Mouse (Mus musculus) heart, postnatal 0 days (tissue): ENCODE results near the gene Pfkfb2. TPM values are rescaled to one million over a fixed set of nuclear protein-coding genes. Genes with fewer than 3 reads are reported as not detected.

Source experiments
- ATAC-seq: fragments of 200-750 bp; cut with Nextera tagmentation; 2 replicates; pipeline ENCODE4 v1.8.0; 2017; ENCODE audit warnings: low read depth, moderate number of reproducible peaks, moderate library complexity; ENCODE audit not compliant: insufficient read depth
- DNase-seq: peaks from one replicate; pipeline ENCODE4 v3.0.0-alpha.2; 2016; ENCODE audit warnings: low spot score
- H3K27ac ChIP-seq: fragments of 300-500 bp; sonication (generic); 2 replicates; pipeline ENCODE4 v1.5.1; 2014; ENCODE audit warnings: low read depth, mild to moderate bottlenecking
- H3K27me3 ChIP-seq: fragments of 300-500 bp; sonication (generic); 2 replicates; pipeline ENCODE4 v1.6.1; 2014; ENCODE audit warnings: low read length, mixed read lengths; ENCODE audit not compliant: control insufficient read depth, insufficient read depth
- H3K36me3 ChIP-seq: fragments of 300-500 bp; sonication (generic); replicated peaks from 2 replicates; pipeline ENCODE4 v1.6.1; 2014; ENCODE audit warnings: low read length, mixed read lengths; ENCODE audit not compliant: control insufficient read depth, insufficient read depth
- H3K4me1 ChIP-seq: fragments of 300-500 bp; sonication (generic); 2 replicates; pipeline ENCODE4 v1.6.1; 2014; ENCODE audit warnings: antibody characterized with exemption; ENCODE audit not compliant: control insufficient read depth, insufficient read depth
- H3K4me2 ChIP-seq: fragments of 300-500 bp; sonication (generic); 2 replicates; pipeline ENCODE4 v1.6.1; 2014; ENCODE audit warnings: low read depth, mild to moderate bottlenecking, low read length, moderate library complexity
- H3K4me3 ChIP-seq: fragments of 300-500 bp; sonication (generic); 2 replicates; pipeline ENCODE4 v1.5.1; 2014; ENCODE audit warnings: low read depth, low read length
- H3K9ac ChIP-seq: fragments of 300-500 bp; sonication (generic); replicated peaks from 2 replicates; pipeline ENCODE4 v1.6.1; 2014; ENCODE audit warnings: low read depth, low read length, mixed read lengths
- H3K9me3 ChIP-seq: fragments of 300-500 bp; sonication (generic); replicated peaks from 2 replicates; pipeline ENCODE4 v1.6.1; 2016; ENCODE audit warnings: low read length; ENCODE audit not compliant: control insufficient read depth
- CTCF ChIP-seq: IDR thresholded peaks from 2 replicates; pipeline ENCODE4 v1.5.1; 2016; ENCODE audit warnings: antibody characterized with exemption, control low read depth, low read depth
- EP300 ChIP-seq: IDR thresholded peaks from 2 replicates; pipeline ENCODE4 v1.6.1; 2016; ENCODE audit warnings: antibody characterized with exemption, low read depth
- WGBS: fragments of 180-500 bp; shearing (Covaris S2); extraction: QIAGEN DNeasy Blood & Tissue Kit; methylation state at CpG from one replicate; pipeline ENCODE4 v1.1.7; 2014; 5-methylcytosine and 5-hydroxymethylcytosine counted together
- polyA plus RNA-seq: library from polyadenylated mRNA; unstranded; fragments of >200 nt; fragmentation: Nextera tagmentation; extraction: Ambion mirVana; gene quantifications from 2 replicates; pipeline ENCODE4 v1.2.1, GENCODE M21; 2015
- total RNA-seq: library from RNA; depleted of rRNA; stranded (reverse); fragments of >200 nt; gene quantifications from 2 replicates; pipeline ENCODE4 v1.2.3, GENCODE M21; 2014; ENCODE audit warnings: low replicate concordance

The Pfkfb2 gene
- total and polyA plus RNA-seq, 2 experiments from 2014 or later = 8.2 to 19.0 TPM

- H3K9me3 ChIP-seq = no peaks in the 10 kb centered on the region
- no peak overlapping the region for H3K4me2 ChIP-seq
- H3K4me3 ChIP-seq = no peak overlapping the region
- no peak overlapping the region for H3K27ac ChIP-seq
- 51% methylated on average over 11 of the region's 11 CpGs for WGBS
- TF ChIP-seq EP300 (no peak), CTCF (no peak)
- no peaks in the 10 kb centered on the region for H3K36me3 ChIP-seq
- DNase-seq (no peak), ATAC-seq (no peak)
- H3K4me1 ChIP-seq = peaks cover 18% of the 10 kb centered on the region
- H3K9ac ChIP-seq = no peak overlapping the region
- no peaks in the 10 kb centered on the region for H3K27me3 ChIP-seq
These were observed 8.4 kb upstream of the Pfkfb2 start for GRCm38 (mm10) chr1:130737411-130737881.

- no peaks in the 10 kb centered on the region for H3K27me3 ChIP-seq
- no peak overlapping the region for H3K4me3 ChIP-seq
- H3K9ac ChIP-seq = no peak overlapping the region
- no peak for ATAC-seq
- H3K4me2 ChIP-seq = no peak overlapping the region
- H3K27ac ChIP-seq = no peak overlapping the region
- no peaks in the 10 kb centered on the region for H3K36me3 ChIP-seq
- DNase-seq = no peak
- TF ChIP-seq EP300 = no peak
- H3K4me1 ChIP-seq = no peaks in the 10 kb centered on the region
- 48% methylated on average over 8 of the region's 8 CpGs for WGBS
- no peaks in the 10 kb centered on the region for H3K9me3 ChIP-seq
These were observed 5.8 kb upstream of the Pfkfb2 start for GRCm38 (mm10) chr1:130734852-130735251.

GRCm38 (mm10) chr1:130734452-130734851 is 5.4 kb upstream of the Pfkfb2 start:
- ATAC-seq = no peak
- WGBS = 47% methylated on average over 5 of the region's 5 CpGs
- H3K4me3 ChIP-seq = no peak overlapping the region

GRCm38 (mm10) chr1:130733671-130734070 is 4.6 kb upstream of the Pfkfb2 start:
- TF ChIP-seq EP300 (no peak), CTCF (no peak)
- no peak overlapping the region for H3K27ac ChIP-seq
- H3K9me3 ChIP-seq = no peaks in the 10 kb centered on the region
- 85% methylated on average over 4 of the region's 4 CpGs for WGBS
- no peak overlapping the region for H3K4me3 ChIP-seq
- H3K36me3 ChIP-seq = no peaks in the 10 kb centered on the region
- no peak for ATAC-seq
- no peak overlapping the region for H3K4me2 ChIP-seq
- no peaks in the 10 kb centered on the region for H3K4me1 ChIP-seq
- H3K27me3 ChIP-seq = no peaks in the 10 kb centered on the region
- no peak for DNase-seq
- H3K9ac ChIP-seq = no peak overlapping the region

More at GRCm38 (mm10) chr1:130734452-130734851, 5.4 kb upstream of the Pfkfb2 start:
- no peak for TF ChIP-seq CTCF
- no peak for TF ChIP-seq EP300
- no peaks in the 10 kb centered on the region for H3K9me3 ChIP-seq
- H3K4me1 ChIP-seq = no peaks in the 10 kb centered on the region
- H3K27ac ChIP-seq = no peak overlapping the region
- no peaks in the 10 kb centered on the region for H3K36me3 ChIP-seq
- H3K9ac ChIP-seq = no peak overlapping the region
- DNase-seq = no peak
- H3K4me2 ChIP-seq = no peak overlapping the region
- H3K27me3 ChIP-seq = no peaks in the 10 kb centered on the region

GRCm38 (mm10) chr1:130732706-130733658 is 3.9 kb upstream of the Pfkfb2 start:
- WGBS = 70% methylated on average over 13 of the region's 13 CpGs
- no peak overlapping the region for H3K27ac ChIP-seq
- no peak overlapping the region for H3K4me2 ChIP-seq

More at GRCm38 (mm10) chr1:130732706-130733658, 3.9 kb upstream of the Pfkfb2 start:
- Histone ChIP-seq H3K4me1 (no peaks in the 10 kb centered on the region), H3K9me3 (no peaks in the 10 kb centered on the region), H3K9ac (no peak overlapping the region), H3K4me3 (no peak overlapping the region), H3K36me3 (no peaks in the 10 kb centered on the region), H3K27me3 (no peaks in the 10 kb centered on the region)
- ATAC-seq = no peak
- TF ChIP-seq EP300 = no peak
- no peak for TF ChIP-seq CTCF
- no peak for DNase-seq
